Mouse (Mus musculus): ENCODE measurements around the gene Pea15a. TPM values are rescaled to one million over a fixed set of nuclear protein-coding genes. Genes with fewer than 3 reads are reported as not detected.

Gene Pea15a
- polyA plus RNA-seq, 1 experiment from 2014 or later: 69.5 TPM

GRCm38 (mm10) chr1:172192217-172192616, 14.4 kb downstream of the Pea15a start:
- WGBS: 99% methylated on average over 3 of the region's 3 CpGs
- H3K9ac ChIP-seq (replicated peaks): no peak overlapping the region
- H3K4me3 ChIP-seq (replicated peaks): no peak overlapping the region
- H3K4me1 ChIP-seq (replicated peaks): no peaks in the 10 kb centered on the region
- H3K27ac ChIP-seq: no peak overlapping the region
- no peaks in the 10 kb centered on the region for H3K27me3 ChIP-seq
- H3K4me2 ChIP-seq: no peak overlapping the region
- no peaks in the 10 kb centered on the region for H3K9me3 ChIP-seq
- H3K36me3 ChIP-seq: peaks cover 94% of the 10 kb centered on the region
- no peak for ATAC-seq (ENCODE audit: insufficient number of reproducible peaks, insufficient read depth, low FRiP score, low TSS enrichment, low read depth)

- Histone ChIP-seq H3K9ac (replicated peaks) (no peak overlapping the region), H3K4me2 (no peak overlapping the region), H3K27ac (no peak overlapping the region), H3K36me3 (peaks cover 94% of the 10 kb centered on the region), H3K4me3 (replicated peaks) (no peak overlapping the region), H3K9me3 (no peaks in the 10 kb centered on the region), H3K4me1 (replicated peaks) (no peaks in the 10 kb centered on the region), H3K27me3 (no peaks in the 10 kb centered on the region)
- no peak for ATAC-seq (ENCODE audit: insufficient number of reproducible peaks, insufficient read depth, low FRiP score, low TSS enrichment, low read depth)
- 87% methylated on average over 2 of the region's 2 CpGs for WGBS
Measured at GRCm38 (mm10) chr1:172191578-172191977, 15.0 kb downstream of the Pea15a start.

DNA sequence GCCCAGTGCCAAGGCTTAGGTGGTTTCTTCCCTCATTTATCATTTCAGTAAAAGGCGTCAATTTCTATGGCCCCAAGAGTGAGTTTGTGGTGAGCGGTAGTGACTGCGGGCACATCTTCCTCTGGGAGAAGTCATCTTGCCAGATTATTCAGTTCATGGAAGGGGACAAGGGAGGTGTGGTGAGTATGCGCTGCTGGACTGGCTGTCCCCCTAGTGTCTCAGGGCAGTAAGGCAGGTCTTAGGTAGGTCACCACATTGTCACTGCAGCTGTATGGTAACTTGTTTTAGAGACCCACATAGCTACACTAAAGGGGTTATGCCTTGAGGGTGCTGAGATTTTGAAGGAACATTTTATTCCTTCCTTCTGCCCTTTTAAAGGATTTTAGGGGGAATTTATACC, 17.7 kb downstream of the Pea15a start:
- no peaks in the 10 kb centered on the region for H3K9me3 ChIP-seq
- no peak for ATAC-seq (ENCODE audit: insufficient number of reproducible peaks, insufficient read depth, low FRiP score, low TSS enrichment, low read depth)
- no peak overlapping the region for H3K4me3 ChIP-seq (replicated peaks)
- 82% methylated on average over 4 of the region's 4 CpGs for WGBS
- no peak overlapping the region for H3K9ac ChIP-seq (replicated peaks)
- H3K36me3 ChIP-seq: peaks cover 88% of the 10 kb centered on the region
- H3K4me1 ChIP-seq (replicated peaks): no peaks in the 10 kb centered on the region
- no peaks in the 10 kb centered on the region for H3K27me3 ChIP-seq
- no peak overlapping the region for H3K4me2 ChIP-seq
- H3K27ac ChIP-seq: no peak overlapping the region

DNA sequence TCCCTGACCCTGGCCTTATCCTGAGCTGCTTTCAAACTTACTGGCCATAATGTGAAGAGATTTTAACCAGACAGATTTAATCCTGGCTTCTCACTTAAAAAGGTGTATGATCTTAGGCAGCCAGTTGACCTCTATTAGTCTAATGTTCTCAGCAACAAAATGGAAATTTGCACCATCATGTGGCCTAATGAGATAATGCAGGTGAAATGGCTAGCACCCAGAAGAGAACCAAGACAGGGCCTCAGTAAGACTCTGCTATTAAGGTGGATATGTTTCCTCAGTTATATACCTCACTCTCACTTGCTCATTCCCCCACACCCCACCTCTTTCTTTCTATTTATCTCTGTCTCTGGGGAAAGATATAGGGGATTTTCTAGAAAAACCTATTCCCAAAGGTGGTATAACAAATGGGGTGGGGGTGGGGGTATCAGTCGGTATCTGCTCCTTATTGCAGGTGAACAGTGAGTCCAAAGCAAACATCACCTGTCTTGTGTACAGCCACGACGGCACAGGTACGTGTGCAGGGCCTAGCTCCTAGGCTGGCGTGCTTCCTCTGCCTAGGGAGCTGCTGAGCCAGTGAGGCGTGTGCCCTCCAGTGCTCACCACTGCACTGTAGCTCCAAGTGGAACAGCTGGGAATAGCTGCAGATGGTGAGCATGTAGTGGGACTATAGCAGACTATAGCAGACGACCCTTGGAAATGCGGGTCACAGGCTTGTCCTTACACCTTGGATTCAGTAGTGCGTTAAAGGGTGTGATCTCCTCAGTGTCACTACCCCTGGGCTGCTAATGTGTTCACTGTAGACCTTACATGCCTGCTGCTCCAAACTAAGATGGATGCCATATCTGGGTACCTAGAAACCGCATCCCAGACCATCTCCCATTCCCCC, 20.0 kb downstream of the Pea15a start:
- peak; percentile 47; the same call in 1 of the 2 replicates for ATAC-seq (ENCODE audit: insufficient number of reproducible peaks, insufficient read depth, low FRiP score, low TSS enrichment, low read depth)
- no peaks in the 10 kb centered on the region for H3K9me3 ChIP-seq
- no peak overlapping the region for H3K4me2 ChIP-seq
- no peaks in the 10 kb centered on the region for H3K4me1 ChIP-seq (replicated peaks)
- no peak overlapping the region for H3K4me3 ChIP-seq (replicated peaks)
- H3K9ac ChIP-seq (replicated peaks): no peak overlapping the region
- peaks cover 84% of the 10 kb centered on the region for H3K36me3 ChIP-seq
- WGBS: 95% methylated on average over 10 of the region's 10 CpGs
- H3K27me3 ChIP-seq: no peaks in the 10 kb centered on the region
- no peak overlapping the region for H3K27ac ChIP-seq

DNA sequence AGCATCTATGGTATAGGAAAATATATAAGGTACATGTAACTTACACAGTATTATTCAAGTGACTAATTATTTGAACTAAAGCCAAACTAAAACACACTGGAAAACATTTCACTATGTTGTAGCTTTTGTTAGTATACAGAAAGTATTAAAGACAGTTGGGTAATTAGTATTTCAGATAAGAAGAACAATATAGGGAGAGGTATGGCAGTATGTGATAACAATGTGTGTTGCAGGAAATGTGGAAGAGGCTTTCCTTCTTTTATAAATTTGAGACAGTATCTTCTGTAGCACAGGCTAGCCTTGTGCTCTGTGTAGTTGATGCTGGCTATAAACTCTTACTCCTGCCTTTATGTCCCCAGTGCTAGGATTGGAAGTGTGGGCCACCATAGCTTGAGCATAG, 22.7 kb downstream of the Pea15a start:
- Histone ChIP-seq H3K4me2 (no peak overlapping the region), H3K36me3 (peaks cover 83% of the 10 kb centered on the region), H3K4me3 (replicated peaks) (no peak overlapping the region), H3K9me3 (no peaks in the 10 kb centered on the region), H3K4me1 (replicated peaks) (no peaks in the 10 kb centered on the region), H3K9ac (replicated peaks) (no peak overlapping the region), H3K27me3 (no peaks in the 10 kb centered on the region), H3K27ac (no peak overlapping the region)
- no peak for ATAC-seq (ENCODE audit: insufficient number of reproducible peaks, insufficient read depth, low FRiP score, low TSS enrichment, low read depth)

DNA sequence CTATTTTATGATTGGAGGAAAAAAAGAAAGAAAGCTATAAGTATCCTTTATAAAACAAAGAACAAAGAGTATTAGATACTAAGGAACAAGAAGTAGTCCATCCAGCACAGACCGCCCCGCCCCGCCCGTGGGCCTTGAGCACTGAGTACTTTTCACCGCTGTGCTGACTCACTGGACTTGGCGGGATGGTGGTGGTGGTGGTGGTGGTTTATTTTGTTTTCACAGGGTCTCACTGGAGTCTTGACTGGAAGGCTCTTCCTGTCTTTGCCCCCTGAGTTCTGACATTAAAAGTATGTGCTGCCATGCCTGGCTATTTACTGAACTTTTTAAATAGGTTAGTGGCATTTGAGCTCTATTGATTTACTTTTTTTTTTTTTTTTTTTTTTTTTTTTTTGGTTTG, 23.5 kb downstream of the Pea15a start:
- Histone ChIP-seq H3K4me1 (replicated peaks) (no peaks in the 10 kb centered on the region), H3K9me3 (no peaks in the 10 kb centered on the region), H3K4me2 (no peak overlapping the region), H3K9ac (replicated peaks) (no peak overlapping the region), H3K4me3 (replicated peaks) (no peak overlapping the region), H3K36me3 (peaks cover 83% of the 10 kb centered on the region), H3K27me3 (no peaks in the 10 kb centered on the region), H3K27ac (no peak overlapping the region)
- no peak for ATAC-seq (ENCODE audit: insufficient number of reproducible peaks, insufficient read depth, low FRiP score, low TSS enrichment, low read depth)
- WGBS: 95% methylated on average over 6 of the region's 6 CpGs

DNA sequence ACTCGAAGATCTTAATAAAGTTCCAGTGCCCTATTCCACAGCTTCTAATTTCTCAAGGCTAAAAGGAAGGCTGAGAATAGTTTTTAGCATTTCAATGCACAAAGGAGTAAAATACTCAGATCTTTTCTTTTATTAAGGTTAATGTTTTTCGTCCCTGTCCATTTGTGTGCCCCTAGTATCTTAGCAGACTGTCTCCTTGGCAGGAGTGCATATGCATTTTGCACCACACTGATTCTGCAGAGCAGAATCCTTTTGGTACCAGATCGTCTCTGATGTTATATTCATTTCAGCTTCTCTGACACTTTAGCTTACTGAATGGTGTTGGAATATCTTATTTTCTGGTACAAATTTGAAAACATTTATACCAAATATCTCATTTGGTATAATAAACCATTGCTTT, 24.8 kb downstream of the Pea15a start:
- no peak for ATAC-seq (ENCODE audit: insufficient number of reproducible peaks, insufficient read depth, low FRiP score, low TSS enrichment, low read depth)
- no peaks in the 10 kb centered on the region for H3K9me3 ChIP-seq
- no peak overlapping the region for H3K4me3 ChIP-seq (replicated peaks)
- H3K27ac ChIP-seq: no peak overlapping the region
- 90% methylated on average over 3 of the region's 3 CpGs for WGBS
- H3K27me3 ChIP-seq: no peaks in the 10 kb centered on the region
- no peak overlapping the region for H3K9ac ChIP-seq (replicated peaks)
- H3K4me2 ChIP-seq: no peak overlapping the region
- no peaks in the 10 kb centered on the region for H3K4me1 ChIP-seq (replicated peaks)
- peaks cover 81% of the 10 kb centered on the region for H3K36me3 ChIP-seq

GRCm38 (mm10) chr1:172180881-172181280, 25.7 kb downstream of the Pea15a start:
- H3K27me3 ChIP-seq: no peaks in the 10 kb centered on the region
- no peaks in the 10 kb centered on the region for H3K4me1 ChIP-seq (replicated peaks)
- no peak for ATAC-seq (ENCODE audit: insufficient number of reproducible peaks, insufficient read depth, low FRiP score, low TSS enrichment, low read depth)
- peaks cover 79% of the 10 kb centered on the region for H3K36me3 ChIP-seq
- no peak overlapping the region for H3K4me2 ChIP-seq
- H3K27ac ChIP-seq: no peak overlapping the region
- no peak overlapping the region for H3K4me3 ChIP-seq (replicated peaks)
- WGBS: 71% methylated on average over 4 of the region's 4 CpGs
- H3K9ac ChIP-seq (replicated peaks): no peak overlapping the region
- H3K9me3 ChIP-seq: no peaks in the 10 kb centered on the region

GRCm38 (mm10) chr1:172179102-172179501, 27.5 kb downstream of the Pea15a start:
- Histone ChIP-seq H3K9me3 (no peaks in the 10 kb centered on the region), H3K27ac (no peak overlapping the region), H3K4me3 (replicated peaks) (no peak overlapping the region), H3K9ac (replicated peaks) (no peak overlapping the region), H3K4me1 (replicated peaks) (no peaks in the 10 kb centered on the region), H3K27me3 (no peaks in the 10 kb centered on the region), H3K36me3 (peaks cover 85% of the 10 kb centered on the region), H3K4me2 (no peak overlapping the region)
- ATAC-seq (ENCODE audit: insufficient number of reproducible peaks, insufficient read depth, low FRiP score, low TSS enrichment, low read depth): no peak
- WGBS: 80% methylated on average over 7 of the region's 7 CpGs

GRCm38 (mm10) chr1:172177791-172178190, 28.8 kb downstream of the Pea15a start:
- no peaks in the 10 kb centered on the region for H3K27me3 ChIP-seq
- no peak for ATAC-seq (ENCODE audit: insufficient number of reproducible peaks, insufficient read depth, low FRiP score, low TSS enrichment, low read depth)
- no peak overlapping the region for H3K27ac ChIP-seq
- H3K4me1 ChIP-seq (replicated peaks): no peaks in the 10 kb centered on the region
- 91% methylated on average over 7 of the region's 7 CpGs for WGBS
- no peaks in the 10 kb centered on the region for H3K9me3 ChIP-seq
- no peak overlapping the region for H3K4me3 ChIP-seq (replicated peaks)
- H3K9ac ChIP-seq (replicated peaks): no peak overlapping the region
- H3K4me2 ChIP-seq: no peak overlapping the region
- peaks cover 92% of the 10 kb centered on the region for H3K36me3 ChIP-seq

DNA sequence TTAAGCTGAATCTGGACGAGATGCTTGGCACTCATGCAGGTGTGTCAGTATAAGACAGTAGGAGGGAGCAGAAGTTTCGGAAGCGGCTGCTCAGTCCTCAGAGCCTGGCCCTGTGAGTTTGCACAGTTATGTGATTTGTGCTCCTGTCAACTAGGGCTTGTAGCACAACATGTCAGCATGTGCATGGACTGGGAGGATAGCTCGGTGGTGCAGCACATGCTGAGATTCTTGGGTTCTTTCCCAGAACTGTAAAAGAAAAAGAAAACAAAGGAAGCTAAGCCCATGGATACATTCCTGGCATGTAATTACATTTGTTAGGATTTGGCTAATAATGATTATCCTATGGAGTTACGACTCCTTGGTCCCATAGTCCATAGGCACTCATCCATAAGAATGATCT, 33.4 kb downstream of the Pea15a start:
- Histone ChIP-seq H3K9me3 (no peaks in the 10 kb centered on the region), H3K9ac (replicated peaks) (no peak overlapping the region), H3K27ac (no peak overlapping the region), H3K4me1 (replicated peaks) (no peaks in the 10 kb centered on the region), H3K27me3 (no peaks in the 10 kb centered on the region), H3K4me2 (no peak overlapping the region), H3K4me3 (replicated peaks) (no peak overlapping the region), H3K36me3 (peaks cover 94% of the 10 kb centered on the region)
- ATAC-seq (ENCODE audit: insufficient number of reproducible peaks, insufficient read depth, low FRiP score, low TSS enrichment, low read depth): no peak
- WGBS: 91% methylated on average over 5 of the region's 5 CpGs

DNA sequence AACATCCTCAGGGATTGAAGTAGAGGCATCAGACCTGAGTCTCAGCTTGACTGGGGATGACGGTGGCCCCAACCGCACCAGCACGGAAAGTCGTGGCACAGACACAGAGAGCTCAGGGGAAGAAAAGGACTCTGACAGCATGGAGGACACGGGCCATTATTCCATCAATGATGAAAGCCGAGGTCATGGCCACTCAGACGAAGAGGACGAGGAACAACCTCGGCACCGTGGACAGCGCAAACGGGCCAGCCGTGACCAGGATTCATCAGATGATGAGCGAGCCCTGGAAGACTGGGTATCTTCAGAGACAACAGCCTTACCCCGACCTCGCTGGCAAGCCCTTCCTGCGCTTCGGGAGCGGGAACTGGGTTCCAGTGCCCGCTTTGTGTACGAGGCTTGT, 34.2 kb downstream of the Pea15a start:
- no peak for ATAC-seq (ENCODE audit: insufficient number of reproducible peaks, insufficient read depth, low FRiP score, low TSS enrichment, low read depth)

More for the DNA sequence above, 34.2 kb downstream of the Pea15a start:
- H3K27me3 ChIP-seq: no peaks in the 10 kb centered on the region
- H3K4me3 ChIP-seq (replicated peaks): no peak overlapping the region
- H3K9ac ChIP-seq (replicated peaks): no peak overlapping the region
- peaks cover 94% of the 10 kb centered on the region for H3K36me3 ChIP-seq
- H3K27ac ChIP-seq: no peak overlapping the region
- no peaks in the 10 kb centered on the region for H3K9me3 ChIP-seq
- H3K4me2 ChIP-seq: no peak overlapping the region
- H3K4me1 ChIP-seq (replicated peaks): no peaks in the 10 kb centered on the region
- 97% methylated on average over 21 of the region's 21 CpGs for WGBS
